ENCODE assay signal across 1 mouse cellular context in genomic region chr4:137594496-137595270, GRCm38 (mm10).
TF ChIP-seq lines count a peak whose summit lies in the region.

No protein-coding gene starts in this region.

TF ChIP-seq in CH12.LX, 34 proteins besides CTCF, POLR2A, EP300 and RAD21 (continued from another document):
- TF ChIP-seq MAZ (IDR thresholded peaks at IDR 0.05; ENCODE audit: low read depth, low read length) (0 out of 2 replicates have a peak, but pooled peaks have one; percentile 35), ZNF384 (IDR thresholded peaks at IDR 0.05; ENCODE audit: low read depth, low read length) (no peak), JUND (conservative IDR thresholded peaks at IDR 0.05; ENCODE audit: low read depth, low read length) (no peak), TCF12 (IDR thresholded peaks at IDR 0.05; ENCODE audit: low read depth, low read length) (no peak), PAX5 (IDR thresholded peaks at IDR 0.05; ENCODE audit: low read length) (no peak), MXI1 (IDR thresholded peaks at IDR 0.05; ENCODE audit: low read depth, low read length) (peak; percentile 75), SIN3A (IDR thresholded peaks at IDR 0.05; ENCODE audit: low read length) (peak; percentile 78), ETS1 (conservative IDR thresholded peaks at IDR 0.05; ENCODE audit: low read depth, low read length) (no peak), USF2 (conservative IDR thresholded peaks at IDR 0.05; ENCODE audit: low read depth, low read length) (no peak), BHLHE40 (IDR thresholded peaks at IDR 0.05; ENCODE audit: low read depth, low read length) (peak; percentile 32), RCOR1 (conservative IDR thresholded peaks at IDR 0.05; ENCODE audit: low read depth, low read length) (no peak), USF1 (IDR thresholded peaks at IDR 0.05; ENCODE audit: low read depth, low read length) (no peak), GABPA (IDR thresholded peaks at IDR 0.05; ENCODE audit: insufficient replicate concordance, low read depth, low read length) (no peak), MYC (IDR thresholded peaks at IDR 0.05; ENCODE audit: low read depth, low read length) (no peak), MEF2A (IDR thresholded peaks at IDR 0.05; ENCODE audit: borderline replicate concordance, low read depth, low read length) (no peak), E2F4 (IDR thresholded peaks at IDR 0.05; ENCODE audit: insufficient replicate concordance, low read depth, low read length) (no peak)
